Mouse (Mus musculus) G1E (cell line): Measurements from ENCODE around the gene Gm17662.

Source experiments
- CTCF ChIP-seq: IDR thresholded peaks from 2 replicates; pipeline ENCODE4 v1.5.1; 2012; ENCODE audit warnings: low read depth, low read length, inconsistent platforms, mixed read lengths
- POLR2AphosphoS5 ChIP-seq: IDR thresholded peaks from 2 replicates; pipeline ENCODE4 v1.6.1; 2012; ENCODE audit warnings: low read depth, low read length, inconsistent platforms; ENCODE audit not compliant: insufficient replicate concordance

DNA sequence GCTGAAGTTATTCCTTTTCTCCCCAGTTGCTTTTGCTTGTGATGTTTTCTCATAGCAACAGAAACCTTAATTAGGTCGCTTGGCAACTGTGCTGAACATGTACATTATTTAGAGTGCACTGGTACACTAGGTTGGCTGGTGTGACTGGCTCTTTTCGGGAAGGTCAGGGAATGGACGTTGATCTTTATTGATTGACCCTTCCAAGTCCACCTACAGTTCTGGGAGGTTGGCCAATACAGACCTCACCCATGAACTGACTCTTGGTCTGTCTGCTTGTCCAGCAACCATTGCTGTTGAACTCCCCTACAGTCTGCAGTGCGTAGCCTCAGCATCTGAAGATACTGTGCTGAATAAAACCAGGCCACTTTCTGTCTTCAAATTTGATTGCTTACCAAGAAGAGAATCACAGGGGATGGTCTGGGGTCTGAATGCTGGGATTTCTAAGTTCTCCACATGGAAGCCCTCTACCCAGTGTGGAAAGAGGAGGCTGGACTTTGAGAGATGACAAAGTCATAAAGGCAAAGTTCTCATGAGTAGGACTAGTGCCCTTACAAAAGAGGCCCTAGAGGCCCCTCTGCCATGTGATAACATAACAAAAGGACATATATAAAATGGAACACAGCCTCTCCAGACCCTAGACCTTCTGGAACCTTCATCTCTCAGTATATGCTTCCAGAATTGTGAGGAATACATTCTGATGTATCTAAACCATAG, 40.5 kb upstream of the Gm17662 start:
- TF ChIP-seq CTCF, result no peak
- TF ChIP-seq POLR2AphosphoS5, result no peak
